Mouse (Mus musculus): ENCODE data around the gene Fbxo30.
"Not testable (repeated sequence)": the region's sequence is repeated elsewhere in the genome, so short reads cannot be mapped to it uniquely, and the experiment has no call there.

Fbxo30 gene

DNA sequence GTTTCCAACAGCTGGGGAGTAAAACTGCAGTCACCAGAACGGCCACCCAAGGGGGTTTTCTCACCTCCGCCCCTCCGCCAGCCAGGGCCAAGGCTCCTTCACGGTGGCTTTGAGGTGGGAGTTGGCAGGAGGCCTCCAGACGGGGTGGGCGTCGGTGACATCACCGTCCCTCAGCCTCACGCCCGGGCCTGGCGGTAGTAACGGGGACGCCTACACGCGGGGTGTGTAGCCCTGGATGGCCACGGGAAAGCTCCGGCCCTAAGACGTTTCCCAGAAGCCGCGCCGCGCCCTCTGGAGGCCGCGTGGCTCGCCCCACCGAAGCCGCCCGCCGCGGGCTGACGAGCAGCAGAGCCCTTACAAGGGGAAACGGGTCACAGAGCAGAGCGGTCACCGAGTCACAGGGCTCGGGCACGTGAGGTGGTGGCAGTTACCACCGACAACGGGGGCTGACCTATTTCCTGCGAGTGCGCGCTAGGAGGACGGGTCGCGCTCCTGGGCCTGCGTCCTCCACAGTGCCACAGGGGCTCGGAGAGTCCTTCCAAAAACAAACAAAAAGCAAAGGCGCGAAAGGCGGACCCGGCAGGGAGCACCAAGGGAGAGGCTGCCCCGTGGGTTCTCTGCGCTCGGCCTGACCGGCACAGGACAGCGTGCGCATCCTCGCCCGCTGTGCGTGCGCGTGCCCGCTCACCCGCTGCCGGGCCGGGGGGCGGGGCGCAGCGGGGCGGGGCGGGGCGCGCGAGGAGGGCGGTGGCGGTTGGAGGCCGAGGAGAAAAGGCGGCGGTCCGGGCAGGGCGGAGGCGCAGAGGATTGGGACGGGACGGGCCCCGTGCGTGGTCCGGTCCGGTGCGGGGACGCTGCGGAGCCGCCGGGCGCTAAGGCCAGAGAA lies at the start of gene Fbxo30:
Gene Fbxo30 (plus strand): TSS at position 753 of the 886 bp plus-strand sequence.
- DNase-seq = peak; percentile 95

DNA sequence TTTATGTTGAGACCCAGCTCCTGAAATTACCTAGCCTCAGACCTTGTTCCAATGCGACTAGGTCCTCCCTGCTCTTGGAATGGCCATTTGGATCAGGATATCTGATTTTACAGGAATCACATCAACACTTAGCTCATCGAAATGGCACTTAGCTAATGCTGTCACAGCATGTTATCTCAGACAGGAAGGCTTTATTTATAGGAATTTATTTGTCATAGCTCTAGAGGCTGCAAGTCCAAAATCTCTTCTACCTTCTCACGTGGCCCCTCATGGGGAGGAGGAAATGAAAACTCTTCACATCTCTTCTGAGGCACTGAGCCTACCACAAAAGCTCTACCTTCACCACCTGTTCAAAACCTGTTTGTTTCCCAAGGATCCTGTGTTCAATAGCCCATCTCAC lies 47.9 kb upstream of the Fbxo30 start:
- no peak for DNase-seq

DNA sequence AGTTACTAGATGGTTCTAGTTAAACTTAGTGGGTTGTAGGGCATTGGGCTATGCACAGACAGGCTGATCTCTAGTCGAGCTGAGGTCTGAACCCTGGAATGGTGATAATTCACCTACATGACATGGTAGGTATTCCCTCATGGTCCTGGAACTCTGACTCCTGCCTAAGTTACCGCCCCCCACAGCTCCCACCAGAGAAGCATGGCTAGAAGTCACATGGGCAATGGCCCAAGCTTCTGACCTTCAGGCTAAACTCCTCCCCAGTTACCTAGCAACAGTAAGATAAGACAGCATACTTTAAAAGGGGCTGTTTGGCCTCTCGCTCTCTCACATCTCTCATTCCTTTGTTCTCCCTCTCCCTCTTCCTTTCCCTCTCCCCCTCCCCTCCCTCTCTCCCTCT lies 38.1 kb upstream of the Fbxo30 start:
- DNase-seq = not testable (repeated sequence)

GRCm38 (mm10) chr10:11248210-11248609 lies 32.9 kb upstream of the Fbxo30 start:
- no peak for DNase-seq

- DNase-seq = no peak
Observed at GRCm38 (mm10) chr10:11250247-11250997, 30.7 kb upstream of the Fbxo30 start.

DNA sequence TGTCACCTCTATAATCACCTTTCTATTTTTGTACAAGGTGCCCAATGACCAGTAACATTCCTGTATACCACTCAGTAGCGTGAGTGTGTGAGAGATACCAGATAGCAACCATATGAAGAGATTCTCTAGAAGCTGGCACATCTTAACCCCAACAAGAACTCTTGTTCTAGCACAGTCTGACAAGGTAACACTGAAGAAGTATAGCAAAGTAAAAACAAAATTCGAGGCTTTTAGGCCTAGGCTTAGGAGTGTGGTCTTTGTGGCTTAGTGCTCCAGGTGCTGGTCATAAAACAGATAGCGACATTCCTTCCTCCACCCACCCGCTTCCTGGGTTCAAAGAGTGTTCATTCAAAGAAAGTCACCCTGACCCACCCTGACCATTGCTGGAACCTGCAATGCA lies 27.5 kb upstream of the Fbxo30 start:
- DNase-seq = not testable (repeated sequence)

DNA sequence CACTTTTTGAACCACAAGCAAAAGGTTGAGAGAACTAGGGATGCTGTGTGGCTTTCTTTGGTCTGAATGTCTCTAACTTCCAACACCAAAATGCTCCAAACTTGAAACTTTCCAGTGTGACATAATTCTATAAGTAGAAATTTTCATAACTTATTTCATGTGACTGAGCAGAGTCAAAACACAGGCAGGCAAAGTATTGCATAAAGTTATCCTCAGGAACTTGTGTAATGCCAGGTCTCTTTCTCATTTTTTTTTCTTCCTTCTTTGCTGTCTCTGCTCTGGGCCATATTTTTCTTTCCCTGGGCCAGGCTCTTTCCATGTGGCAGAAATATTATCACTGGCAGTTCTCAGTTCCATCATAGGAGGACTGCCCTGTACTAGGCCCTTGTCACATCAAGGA lies 21.0 kb upstream of the Fbxo30 start:
- DNase-seq = no peak

DNA sequence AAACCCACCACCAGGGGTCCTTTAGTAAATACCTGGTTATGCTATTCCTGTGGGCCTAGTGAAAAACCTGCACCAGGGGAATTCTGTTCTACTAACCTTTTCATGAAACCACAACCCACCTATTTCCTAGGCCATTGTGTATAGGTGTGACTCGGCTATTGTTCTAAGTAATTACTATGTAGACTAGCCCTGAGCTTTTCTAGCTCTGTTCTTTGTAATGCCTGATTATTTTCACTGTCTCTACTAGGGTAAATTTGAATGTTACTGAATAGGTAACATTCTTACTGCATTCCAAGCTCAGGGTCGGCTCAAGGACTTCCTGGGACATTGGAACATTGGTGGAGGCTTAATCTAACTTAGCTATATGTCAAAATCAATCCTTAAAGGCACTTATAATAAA lies 18.8 kb upstream of the Fbxo30 start:
- not testable (repeated sequence) for DNase-seq

GRCm38 (mm10) chr10:11263795-11264194 lies 17.3 kb upstream of the Fbxo30 start:
- DNase-seq = not testable (repeated sequence)

DNA sequence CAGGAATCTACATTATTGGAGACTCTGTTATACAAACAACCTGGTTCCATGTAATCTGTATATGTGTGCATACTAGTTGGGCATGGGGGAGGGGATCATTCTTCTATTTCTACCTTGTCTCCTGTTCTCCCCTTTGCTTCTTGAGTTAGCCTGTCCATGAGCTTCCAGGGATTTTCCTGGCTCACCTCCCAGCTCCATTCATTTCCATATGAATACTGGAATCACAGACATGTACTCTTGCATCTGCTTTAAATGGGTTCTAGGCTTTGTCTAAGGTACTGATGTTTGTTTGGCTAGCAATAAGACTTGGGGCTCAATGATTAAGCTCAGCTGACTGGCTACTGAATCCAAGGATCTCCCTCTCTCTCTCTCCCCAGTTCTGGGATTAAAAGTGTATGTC lies 12.0 kb upstream of the Fbxo30 start:
- DNase-seq = no peak

GRCm38 (mm10) chr10:11274431-11274830 lies 6.7 kb upstream of the Fbxo30 start:
- peak; percentile 58 for DNase-seq

DNA sequence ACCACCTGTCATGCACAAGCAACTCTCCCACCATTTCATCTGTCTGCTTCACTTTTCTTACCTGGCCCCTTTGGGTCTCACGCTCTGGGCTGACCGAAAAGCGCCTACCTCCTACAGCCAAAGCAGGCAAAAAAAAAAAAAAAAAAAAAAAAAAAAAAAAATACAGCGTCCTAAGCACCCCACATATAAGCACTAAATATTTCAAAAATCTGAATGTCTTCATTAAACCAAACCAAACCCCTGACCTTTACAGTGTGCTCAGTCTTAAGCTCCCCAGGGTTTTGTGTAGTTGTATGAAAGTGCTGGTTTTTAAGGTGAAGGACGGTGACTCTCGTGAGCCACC lies 924 bp upstream of the Fbxo30 start:
- DNase-seq = no peak

DNA sequence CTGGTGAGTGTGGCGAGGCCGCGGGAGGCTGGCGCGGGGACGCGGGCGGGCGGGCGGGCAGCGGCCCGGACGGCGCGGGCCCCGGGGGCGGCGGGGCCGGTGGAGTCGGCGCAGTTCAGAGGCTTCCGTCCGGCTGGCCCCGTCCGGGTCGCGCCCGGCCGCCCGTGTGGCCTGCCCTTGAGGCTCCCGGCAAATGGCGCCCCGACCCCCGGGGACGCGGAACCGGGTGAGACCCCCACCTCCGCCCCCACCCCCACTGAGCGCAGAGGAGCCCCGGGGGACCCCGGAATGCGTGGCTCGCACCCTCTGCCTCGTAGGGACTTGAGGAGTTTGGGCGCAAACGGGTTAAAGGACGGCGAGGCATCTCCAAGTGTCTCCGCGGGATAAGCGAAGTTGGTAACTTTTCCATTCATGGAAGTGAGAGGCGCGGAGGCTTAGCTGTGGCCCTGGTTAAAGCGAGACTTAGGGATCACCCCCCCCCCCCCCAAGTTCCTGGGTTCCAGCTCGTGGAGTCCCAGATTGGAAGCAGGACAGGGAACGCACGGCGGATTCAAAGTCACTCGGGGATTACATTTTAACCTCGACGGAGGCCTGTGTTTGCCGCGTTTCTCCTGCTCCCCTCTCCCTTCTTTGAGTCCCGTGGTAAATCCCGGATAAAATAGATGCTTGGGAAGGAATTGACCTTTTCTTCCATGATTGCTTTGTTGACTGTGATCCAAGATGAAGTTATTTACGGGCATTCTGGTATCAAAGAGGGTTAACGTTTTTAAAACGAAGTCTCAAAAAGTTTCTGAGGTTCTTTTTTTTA lies 572 bp downstream of the Fbxo30 start:
- peak; percentile 59 for DNase-seq

GRCm38 (mm10) chr10:11282306-11282631 lies 1.1 kb downstream of the Fbxo30 start:
- DNase-seq = no peak

DNA sequence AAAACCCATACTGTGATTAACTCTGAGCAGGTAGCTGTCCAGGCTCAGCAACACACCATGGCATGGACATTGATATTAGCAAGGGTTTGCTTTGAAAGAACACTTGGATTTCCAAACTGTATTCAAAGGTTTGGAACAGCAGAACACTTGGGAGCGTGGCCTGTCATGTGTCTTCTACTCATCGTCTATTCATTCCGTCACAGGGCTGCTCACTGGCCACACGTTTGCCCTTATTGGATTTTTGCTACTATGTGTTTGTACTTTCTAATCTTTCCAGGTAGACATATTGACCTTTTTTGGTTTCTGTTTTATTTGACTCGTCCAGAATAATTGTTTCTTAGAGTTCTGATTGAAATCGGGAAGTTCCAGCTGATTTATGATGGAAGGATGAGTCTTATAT lies 17.3 kb downstream of the Fbxo30 start:
- no peak for DNase-seq

GRCm38 (mm10) chr10:11305365-11306053 lies 24.4 kb downstream of the Fbxo30 start:
- peak; percentile 14 for DNase-seq

- DNase-seq = peak; percentile 21
Observed at GRCm38 (mm10) chr10:11306054-11306367, 24.9 kb downstream of the Fbxo30 start.

DNA sequence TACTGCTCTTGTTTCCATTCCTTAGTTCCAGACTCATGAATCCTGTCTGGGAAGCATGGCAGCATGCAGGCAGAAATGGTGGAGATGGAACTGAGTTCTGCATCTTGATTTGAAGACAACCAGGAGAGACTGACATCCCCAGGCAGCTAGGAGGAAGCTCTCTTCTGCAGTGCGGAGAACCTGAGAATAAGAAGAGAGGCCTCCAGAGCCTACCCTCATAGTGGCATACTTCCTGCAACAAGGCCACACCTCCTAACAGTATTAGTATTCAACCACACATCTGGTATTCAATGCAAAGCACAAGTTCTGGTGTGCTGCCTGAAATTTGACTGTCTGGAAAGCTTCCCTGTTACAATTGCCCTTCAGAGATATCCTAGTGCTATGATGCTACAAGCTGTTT lies 28.7 kb downstream of the Fbxo30 start:
- no peak for DNase-seq

GRCm38 (mm10) chr10:11310481-11310880 lies 29.4 kb downstream of the Fbxo30 start:
- DNase-seq = no peak

DNA sequence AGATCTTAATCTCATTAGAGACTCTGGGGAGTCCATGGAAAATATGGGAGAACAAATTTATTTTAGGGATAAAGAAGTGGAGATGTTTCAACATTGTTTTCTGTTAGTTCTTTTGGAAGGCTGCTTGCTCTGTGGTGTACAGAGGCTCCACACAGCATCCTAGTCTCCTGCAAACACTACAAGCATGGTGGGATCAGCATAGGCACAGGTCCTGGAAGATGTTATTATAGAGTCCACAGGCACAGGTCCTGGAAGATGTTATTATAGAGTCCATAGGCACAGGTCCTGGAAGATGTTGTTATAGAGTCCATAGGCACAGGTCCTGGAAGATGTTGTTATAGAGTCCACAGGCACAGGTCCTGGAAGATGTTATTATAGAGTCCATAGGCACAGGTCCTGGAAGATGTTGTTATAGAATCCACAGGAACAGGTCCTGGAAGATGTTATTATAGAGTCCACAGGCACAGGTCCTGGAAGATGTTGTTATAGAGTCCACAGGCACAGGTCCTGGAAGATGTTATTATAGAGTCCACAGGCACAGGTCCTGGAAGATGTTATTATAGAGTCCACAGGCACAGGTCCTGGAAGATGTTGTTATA lies 36.8 kb downstream of the Fbxo30 start:
- not testable (repeated sequence) for DNase-seq

DNA sequence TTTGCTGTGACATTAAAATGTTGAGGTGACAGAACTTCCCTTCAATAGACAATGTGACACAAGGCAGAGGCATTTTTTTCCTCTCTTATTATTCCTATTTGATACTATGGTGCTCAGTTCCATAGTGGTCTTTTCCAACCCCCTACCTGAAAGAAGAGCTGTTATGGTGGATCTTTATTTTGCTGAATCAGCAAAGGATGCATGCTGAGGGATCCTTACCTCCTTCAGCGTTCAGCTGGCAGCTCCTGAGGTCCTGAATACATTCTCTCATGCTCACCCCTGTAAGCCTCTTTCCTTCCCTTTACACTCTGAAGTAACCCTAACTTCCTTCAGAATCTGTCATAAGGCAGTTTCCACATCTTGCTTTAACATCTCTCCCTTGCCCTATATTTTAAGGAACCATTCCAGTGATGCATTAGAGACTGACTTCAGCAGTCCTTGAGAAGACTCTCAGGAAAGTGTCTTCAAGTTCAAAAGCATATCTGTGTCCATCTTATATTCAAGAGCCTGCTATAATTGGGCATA lies 38.4 kb downstream of the Fbxo30 start:
- DNase-seq = no peak

GRCm38 (mm10) chr10:11322316-11322715 lies 41.2 kb downstream of the Fbxo30 start:
- no peak for DNase-seq
